Mouse (Mus musculus) lung, adult 2 months (tissue): ENCODE results near the gene Ankrd12. TPM values are rescaled to one million over a fixed set of nuclear protein-coding genes. Genes with fewer than 3 reads are reported as not detected.
A peak's percentile ranks its signal among the peaks of the same experiment; 100 is the strongest.

Experiments used
- DNase-seq: peaks from one replicate; pipeline ENCODE4 v3.0.0; 2022
- H3K4me1 ChIP-seq: fragments of 200-500 bp; 2 replicates; pipeline ENCODE4 v1.6.1; 2011; ENCODE audit warnings: low read length; ENCODE audit not compliant: control insufficient read depth, insufficient read depth
- H3K4me3 ChIP-seq: fragments of 200-500 bp; replicated peaks from 2 replicates; pipeline ENCODE3; 2011; ENCODE audit warnings: low read depth, mild to moderate bottlenecking, control low read depth, low read length; ENCODE audit errors: extremely low read depth
- CTCF ChIP-seq: fragments of 200-500 bp; IDR thresholded peaks from 2 replicates; pipeline ENCODE4 v1.5.1; 2011; ENCODE audit warnings: mild to moderate bottlenecking, low read length, control low read depth; ENCODE audit not compliant: insufficient read depth
- POLR2A ChIP-seq: fragments of 200-500 bp; IDR thresholded peaks from 2 replicates; pipeline ENCODE4 v1.6.1; 2011; ENCODE audit warnings: low read depth, mild to moderate bottlenecking, control low read depth, low read length, borderline replicate concordance; ENCODE audit errors: extremely low read depth
- WGBS: fragments of 180-500 bp; shearing (Covaris S2); methylation state at CpG from one replicate; pipeline ENCODE4 v1.1.7; 2018; 5-methylcytosine and 5-hydroxymethylcytosine counted together
- polyA plus RNA-seq: library from polyadenylated mRNA; depleted of rRNA; stranded (reverse); fragments of >200 nt; gene quantifications from 2 replicates; pipeline ENCODE4 v1.2.3, GENCODE M21; 2012

Ankrd12 gene
- polyA plus RNA-seq, 1 experiment = 5.4 TPM

DNA sequence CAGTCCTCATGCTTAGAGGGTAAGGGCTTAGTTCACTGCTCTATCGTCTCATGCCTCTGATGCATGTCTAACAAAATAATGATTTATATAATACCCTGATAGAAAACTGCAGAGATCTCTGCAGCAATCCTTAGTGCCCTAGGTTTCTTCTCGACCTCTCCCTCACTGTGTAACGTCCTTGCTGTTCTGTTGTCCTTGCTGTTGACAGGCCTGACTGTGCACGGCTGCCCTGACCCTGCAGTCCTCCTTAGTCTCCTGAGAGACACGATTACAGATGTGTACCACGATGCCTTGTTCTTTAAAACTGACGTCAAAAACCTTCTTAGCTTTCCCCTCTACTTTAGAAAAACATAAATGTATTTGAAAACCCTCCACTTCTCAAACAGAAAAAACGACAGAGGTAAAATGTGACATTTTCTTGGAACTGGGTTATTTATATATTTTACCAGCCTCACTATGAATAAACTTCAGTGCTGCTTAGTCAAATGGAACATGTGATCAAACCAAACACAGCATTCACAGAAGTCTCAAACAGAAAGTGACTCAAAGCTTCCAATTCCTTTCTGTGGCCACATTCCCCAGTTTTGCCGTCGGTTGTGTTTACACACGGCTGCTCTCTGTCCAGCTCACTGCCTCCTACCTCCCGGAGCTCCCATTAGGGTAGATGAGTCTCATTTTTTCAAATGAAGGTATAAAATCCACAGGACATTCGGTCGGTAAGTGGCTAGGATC, 137.3 kb downstream of the Ankrd12 start:
- H3K4me3 ChIP-seq = peak overlapping the region; percentile 6
- TF ChIP-seq POLR2A = no peak
- TF ChIP-seq CTCF = no peak
- H3K4me1 ChIP-seq = peaks cover 15% of the 10 kb centered on the region
- no peak for DNase-seq
- WGBS = 44% methylated on average over 14 of the region's 14 CpGs

DNA sequence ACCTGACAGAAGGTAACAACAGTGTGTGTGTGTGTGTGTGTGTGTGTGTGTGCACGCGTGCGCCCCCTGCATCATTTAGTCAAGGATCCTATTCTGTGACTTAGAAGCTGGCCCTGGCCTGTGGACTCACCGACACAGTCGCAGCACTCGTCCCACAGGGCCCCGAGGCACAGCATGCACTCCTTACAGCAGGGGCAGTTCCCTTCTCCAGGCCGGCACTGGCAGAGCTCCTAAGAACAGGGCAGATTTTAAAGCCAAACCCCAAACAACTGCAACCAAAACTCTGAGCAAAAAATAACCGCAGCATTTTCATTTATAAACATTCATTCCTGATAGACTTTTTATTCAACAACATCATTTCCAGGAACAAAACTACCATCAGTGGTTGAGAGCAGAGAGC, 139.2 kb downstream of the Ankrd12 start:
- Histone ChIP-seq H3K4me3 (no peak overlapping the region), H3K4me1 (peaks cover 15% of the 10 kb centered on the region)
- no peak for DNase-seq
- TF ChIP-seq POLR2A = no peak
- TF ChIP-seq CTCF = no peak
- 82% methylated on average over 9 of the region's 9 CpGs for WGBS

DNA sequence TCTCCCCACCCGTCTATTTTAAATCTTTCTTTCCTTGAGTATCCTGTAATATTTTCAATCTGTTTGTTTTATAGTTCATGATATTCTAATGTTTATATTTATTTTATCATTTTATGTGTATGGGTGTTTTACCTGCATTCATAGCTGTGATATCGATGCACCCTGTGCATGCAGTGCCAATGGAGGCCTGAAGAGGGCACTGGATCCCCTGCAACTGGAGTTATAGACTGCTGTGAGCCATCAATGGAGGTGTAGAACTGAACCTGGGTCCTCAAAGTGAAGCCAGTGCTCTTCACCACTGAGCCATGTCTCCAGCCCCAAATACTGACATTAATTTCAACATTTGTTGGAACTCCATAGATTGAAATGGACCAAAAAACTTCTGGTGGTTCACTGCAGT, 143.1 kb downstream of the Ankrd12 start:
- TF ChIP-seq CTCF = peak; percentile 50
- no peak for TF ChIP-seq POLR2A
- Histone ChIP-seq H3K4me3 (no peak overlapping the region), H3K4me1 (peaks cover 10% of the 10 kb centered on the region)
- DNase-seq = no peak
- WGBS = 88% methylated on average over 2 of the region's 2 CpGs

DNA sequence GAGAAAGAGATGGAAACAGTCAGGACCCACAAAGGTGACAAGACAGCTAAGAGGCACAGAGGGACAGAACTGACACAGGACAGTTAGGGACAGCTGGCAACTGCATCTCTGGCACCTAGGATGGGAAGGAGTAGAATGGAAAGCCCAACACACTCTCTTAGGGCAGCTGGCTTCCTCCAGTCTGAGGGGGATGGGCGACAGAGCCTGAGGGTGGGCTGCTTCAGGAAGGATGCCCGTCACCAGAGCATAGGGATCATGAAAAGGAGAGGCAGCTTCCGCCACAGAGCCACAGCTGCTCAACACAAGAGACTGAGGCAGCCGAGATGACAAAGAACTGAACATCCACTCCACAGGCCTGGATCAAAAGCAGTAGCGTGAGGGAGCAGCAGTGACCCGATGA, 145.4 kb downstream of the Ankrd12 start:
- Histone ChIP-seq H3K4me1 (peaks cover 7% of the 10 kb centered on the region), H3K4me3 (no peak overlapping the region)
- WGBS = 47% methylated on average over 6 of the region's 6 CpGs
- no peak for DNase-seq
- no peak for TF ChIP-seq POLR2A
- TF ChIP-seq CTCF = no peak

DNA sequence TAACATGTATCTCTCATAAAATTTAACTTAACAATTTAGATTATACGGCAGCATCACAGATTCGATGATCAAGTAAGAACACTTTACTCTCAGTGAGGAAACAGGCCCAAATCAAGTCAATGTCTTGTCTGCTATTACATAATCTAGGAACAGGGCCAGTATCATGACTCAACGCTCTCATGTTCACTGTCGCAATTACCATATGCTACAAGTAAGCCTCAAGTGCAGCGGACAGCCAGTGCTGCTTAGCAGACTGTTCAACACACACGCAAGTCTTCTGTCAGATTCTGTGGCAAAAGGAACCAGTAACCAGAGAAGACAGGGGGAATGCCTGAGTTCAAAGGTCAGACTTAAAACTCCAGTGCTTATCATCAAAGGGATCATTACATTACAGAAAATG, 145.9 kb downstream of the Ankrd12 start:
- Histone ChIP-seq H3K4me3 (no peak overlapping the region), H3K4me1 (peaks cover 7% of the 10 kb centered on the region)
- DNase-seq = peak; percentile 49
- 47% methylated on average over 6 of the region's 6 CpGs for WGBS
- peak; percentile 40; the same call in 1 of the 2 replicates for TF ChIP-seq POLR2A
- TF ChIP-seq CTCF = no peak

DNA sequence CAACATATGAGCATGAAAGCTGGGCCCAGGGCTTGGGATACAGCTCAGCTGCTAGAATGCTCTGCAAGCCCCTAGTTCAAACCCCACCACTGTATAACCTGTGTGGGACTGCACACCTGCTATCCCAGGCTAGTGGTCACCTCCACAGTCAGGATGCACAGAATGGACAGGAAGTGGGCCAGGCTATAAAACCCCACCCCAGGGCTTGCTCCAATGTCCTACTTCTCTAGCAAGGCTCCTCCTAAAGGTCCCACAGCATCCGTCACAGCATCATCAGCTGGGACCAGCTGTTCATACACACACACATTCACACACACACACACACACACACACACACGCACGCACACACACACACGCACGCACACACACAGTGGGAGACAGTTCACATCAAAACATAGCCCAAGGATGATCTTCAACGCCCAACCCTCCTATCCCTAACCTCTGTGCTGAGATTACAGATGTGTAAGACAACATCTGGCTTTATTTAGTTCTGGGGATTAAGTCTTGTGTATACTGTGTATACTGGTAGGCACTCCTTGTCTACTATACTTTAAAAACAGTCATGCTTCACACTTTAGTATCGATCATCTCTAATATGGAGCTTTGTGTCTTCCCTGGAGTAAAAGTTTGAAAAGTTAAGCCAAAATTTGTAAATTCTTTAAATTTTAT, 146.6 kb downstream of the Ankrd12 start:
- H3K4me1 ChIP-seq = peaks cover 7% of the 10 kb centered on the region
- no peak for TF ChIP-seq CTCF
- TF ChIP-seq POLR2A = no peak
- DNase-seq = no peak
- WGBS = 82% methylated on average over 7 of the region's 7 CpGs
- H3K4me3 ChIP-seq = no peak overlapping the region

DNA sequence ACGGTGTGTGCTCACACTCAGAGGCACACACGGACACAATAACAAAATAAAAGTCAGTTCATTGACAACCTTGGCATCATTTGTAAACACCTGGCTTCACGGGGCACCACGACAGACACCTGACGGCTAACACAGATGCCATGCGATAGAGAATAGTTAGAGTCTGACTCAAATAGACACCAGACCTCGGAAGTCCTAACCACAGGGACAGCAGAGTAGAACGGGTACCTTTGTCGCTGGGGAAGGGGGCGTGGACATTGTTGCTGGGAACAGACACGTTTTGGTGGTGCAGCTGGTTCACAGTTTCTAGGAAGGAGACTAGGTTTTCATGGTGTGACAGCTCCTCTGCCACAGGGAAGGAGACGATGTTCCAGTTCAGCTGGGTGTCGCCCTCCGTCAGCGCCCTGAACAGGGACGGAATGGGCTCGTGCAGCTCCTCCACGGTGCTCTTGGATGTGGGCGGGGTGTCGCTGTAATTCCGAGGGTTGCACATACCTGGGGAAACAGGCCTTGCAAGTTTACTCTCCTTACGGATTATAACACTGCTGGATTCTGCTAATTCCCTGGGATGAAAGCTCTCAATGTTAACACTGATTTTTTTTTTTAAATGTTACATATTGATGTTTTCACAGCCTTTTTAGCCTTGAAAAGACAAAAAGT, 147.4 kb downstream of the Ankrd12 start:
- Histone ChIP-seq H3K4me1 (peaks cover 7% of the 10 kb centered on the region), H3K4me3 (no peak overlapping the region)
- TF ChIP-seq POLR2A (peak; percentile 16; the same call in 1 of the 2 replicates), CTCF (no peak)
- DNase-seq = peak; percentile 60
- WGBS = 67% methylated on average over 22 of the region's 22 CpGs

DNA sequence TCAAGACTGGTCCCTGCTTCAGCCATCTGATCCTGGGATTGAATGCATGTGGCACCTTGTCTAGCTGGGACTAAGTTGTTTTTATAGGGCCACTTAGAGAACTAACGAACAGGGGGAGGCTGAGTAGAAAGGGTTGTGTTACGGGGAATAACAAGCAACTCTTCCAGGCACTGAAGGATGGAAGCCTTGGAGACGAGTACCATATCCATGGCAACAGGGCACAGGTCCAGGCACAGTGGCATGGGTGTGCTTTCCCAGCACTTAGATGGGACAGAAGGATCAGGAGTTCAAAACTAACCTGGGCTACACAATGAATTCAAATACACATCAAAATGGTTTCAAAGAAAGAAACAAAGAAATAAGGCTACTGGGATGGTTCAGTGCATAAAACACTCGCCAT, 149.8 kb downstream of the Ankrd12 start:
- no peak overlapping the region for H3K4me3 ChIP-seq
- no peak for DNase-seq
- H3K4me1 ChIP-seq = peaks cover 7% of the 10 kb centered on the region
- TF ChIP-seq POLR2A = no peak
- TF ChIP-seq CTCF = no peak
- WGBS = 77% methylated on average over 4 of the region's 4 CpGs

DNA sequence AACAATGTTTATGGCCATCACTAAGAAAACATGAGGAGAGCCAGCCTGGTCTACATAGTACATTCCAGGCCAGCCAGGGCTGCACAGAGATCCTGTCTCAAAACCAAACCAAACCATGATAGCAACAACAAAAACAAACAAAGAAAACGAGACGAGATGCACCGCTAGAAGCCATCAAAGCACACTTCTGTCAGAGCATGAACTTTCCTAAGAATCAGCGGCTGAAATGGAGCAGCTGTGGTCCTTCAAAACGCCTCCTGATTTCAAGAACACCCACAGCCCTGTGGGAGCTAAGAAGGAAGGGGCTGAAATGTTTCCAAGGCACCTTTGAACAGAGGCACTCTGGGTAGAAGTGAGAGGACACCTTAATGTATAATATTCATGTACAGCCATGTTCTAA, 152.7 kb downstream of the Ankrd12 start:
- H3K4me3 ChIP-seq = no peak overlapping the region
- H3K4me1 ChIP-seq = no peaks in the 10 kb centered on the region
- 45% methylated on average over 5 of the region's 5 CpGs for WGBS
- no peak for DNase-seq
- TF ChIP-seq POLR2A (no peak), CTCF (no peak)

DNA sequence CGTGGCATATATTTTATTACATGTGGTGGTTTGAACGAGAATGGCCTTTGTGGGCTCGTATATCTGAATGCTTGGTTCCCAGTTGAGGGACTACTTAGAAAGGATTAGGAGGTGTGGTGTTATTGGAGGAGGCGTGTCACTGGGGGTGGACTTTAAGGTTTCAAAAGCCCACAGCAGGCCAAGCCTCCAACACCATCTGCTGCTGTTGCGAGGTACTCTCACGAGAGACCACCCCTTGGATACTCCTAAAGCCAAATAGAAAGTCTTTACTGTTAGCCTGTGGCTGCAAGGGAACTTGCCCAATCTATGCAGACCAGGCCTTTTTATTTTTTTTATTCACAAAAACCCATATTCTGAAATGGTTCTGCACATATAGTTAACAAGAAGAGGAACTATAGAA, 154.9 kb downstream of the Ankrd12 start:
- 84% methylated on average over 6 of the region's 6 CpGs for WGBS
- no peaks in the 10 kb centered on the region for H3K4me1 ChIP-seq
- no peak overlapping the region for H3K4me3 ChIP-seq
- TF ChIP-seq CTCF = no peak
- no peak for TF ChIP-seq POLR2A
- DNase-seq = no peak

DNA sequence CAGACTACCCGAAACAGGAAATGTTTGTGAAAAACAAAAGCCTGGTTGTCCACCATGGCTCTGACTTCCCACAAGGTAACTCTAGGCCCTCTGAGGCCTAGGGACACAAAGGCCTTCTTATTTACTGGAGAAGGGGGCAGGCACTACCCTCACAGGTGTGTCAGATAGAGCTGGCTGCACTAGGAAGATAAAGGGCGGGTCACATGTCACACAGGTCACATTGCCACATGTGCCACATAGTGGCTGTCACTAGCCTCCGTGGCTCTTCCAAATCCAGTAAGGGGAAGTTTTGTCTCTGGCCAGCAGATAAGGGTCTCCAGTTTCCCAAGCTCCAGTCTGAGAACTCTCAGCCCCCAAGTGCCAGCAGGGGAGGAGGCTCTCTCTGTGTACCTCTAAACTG, 157.7 kb downstream of the Ankrd12 start:
- H3K4me3 ChIP-seq = no peak overlapping the region
- 0 out of 2 replicates have a peak, but pooled peaks cover 5% of the 10 kb centered on the region for H3K4me1 ChIP-seq
- TF ChIP-seq POLR2A (no peak), CTCF (no peak)
- DNase-seq = no peak
- WGBS = 67% methylated on average over 3 of the region's 3 CpGs
